Mouse (Mus musculus) erythroblast, embryonic 14.5 days (primary cell): ENCODE data around the gene Kcnn1. TPM values are rescaled to one million over a fixed set of nuclear protein-coding genes. Genes with fewer than 3 reads are reported as not detected.

ENCODE experiments used
- H3K27me3 ChIP-seq: 2 replicates; pipeline ENCODE4 v1.6.1; 2012; ENCODE audit warnings: inconsistent platforms; ENCODE audit not compliant: control insufficient read depth
- H3K36me3 ChIP-seq: 2 replicates; pipeline ENCODE4 v1.6.1; 2012; ENCODE audit warnings: mild to moderate bottlenecking, inconsistent platforms; ENCODE audit not compliant: control insufficient read depth
- H3K4me1 ChIP-seq: 2 replicates; pipeline ENCODE4 v1.6.1; 2012; ENCODE audit warnings: inconsistent platforms; ENCODE audit not compliant: control insufficient read depth
- H3K4me3 ChIP-seq: replicated peaks from 2 replicates; pipeline ENCODE3; 2012; ENCODE audit warnings: moderate library complexity, mild to moderate bottlenecking, inconsistent platforms
- H3K9me3 ChIP-seq: 2 replicates; pipeline ENCODE4 v1.6.1; 2012; ENCODE audit warnings: low read length, inconsistent platforms, mixed read lengths; ENCODE audit not compliant: control insufficient read depth
- GATA1 ChIP-seq: IDR thresholded peaks from 2 replicates; pipeline ENCODE4 v1.6.1; 2012; ENCODE audit warnings: low read length, inconsistent platforms, mixed read lengths
- TAL1 ChIP-seq: IDR thresholded peaks from 3 replicates; pipeline ENCODE4 v1.6.1; 2012; ENCODE audit warnings: low read length, inconsistent platforms, mixed read lengths
- polyA plus RNA-seq: library from polyadenylated mRNA; stranded (reverse); fragments of >175 nt; gene quantifications from 2 replicates; pipeline ENCODE4 v1.2.3, GENCODE M21; 2012

Kcnn1 gene
- polyA plus RNA-seq, 1 experiment = 0.21 TPM

- no peak overlapping the region for H3K4me3 ChIP-seq
- H3K27me3 ChIP-seq = peaks cover 48% of the 10 kb centered on the region
- H3K9me3 ChIP-seq = peaks cover 22% of the 10 kb centered on the region
- peaks cover 38% of the 10 kb centered on the region for H3K36me3 ChIP-seq
- TF ChIP-seq GATA1 (no peak), TAL1 (no peak)
- peaks cover 70% of the 10 kb centered on the region for H3K4me1 ChIP-seq
These were observed 31.3 kb upstream of the Kcnn1 start for GRCm38 (mm10) chr8:70894385-70894720.

DNA sequence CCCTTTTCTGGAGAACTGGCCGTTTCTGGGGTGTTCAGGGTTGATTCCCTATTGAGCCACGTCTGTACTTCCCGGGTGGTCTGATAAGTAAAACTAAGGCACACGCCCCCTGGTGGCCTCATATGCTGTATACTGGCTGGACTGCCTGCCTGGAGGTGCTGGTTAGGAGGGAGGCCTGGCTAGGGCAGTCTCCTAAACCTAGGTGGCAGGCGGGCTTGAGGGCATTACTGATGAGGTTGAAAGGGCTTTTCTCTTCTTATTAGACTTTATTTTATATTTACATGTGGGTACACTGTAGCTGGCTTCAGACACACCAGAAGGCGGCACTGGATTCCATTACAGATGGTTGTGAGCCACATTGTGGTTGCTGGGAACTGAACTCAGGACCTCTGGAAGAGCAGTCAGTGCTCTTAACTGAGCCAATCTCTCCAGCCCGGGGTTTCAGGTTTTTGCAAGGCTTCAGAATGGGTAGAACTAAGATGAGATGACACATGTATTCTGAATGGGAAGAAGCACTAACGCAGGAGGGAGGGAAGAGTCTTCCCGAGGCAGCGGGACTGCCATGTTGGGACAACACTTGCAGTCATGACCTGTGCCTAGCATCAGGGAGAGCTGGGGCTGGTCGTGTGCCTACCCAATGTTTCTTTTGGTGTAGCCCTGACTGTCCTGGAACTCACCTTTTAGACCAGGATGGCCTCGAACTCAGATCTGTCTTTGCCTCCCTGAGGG, 30.8 kb upstream of the Kcnn1 start:
- peaks cover 22% of the 10 kb centered on the region for H3K9me3 ChIP-seq
- peaks cover 53% of the 10 kb centered on the region for H3K27me3 ChIP-seq
- TF ChIP-seq GATA1 (no peak), TAL1 (no peak)
- peaks cover 38% of the 10 kb centered on the region for H3K36me3 ChIP-seq
- peaks cover 67% of the 10 kb centered on the region for H3K4me1 ChIP-seq
- no peak overlapping the region for H3K4me3 ChIP-seq

DNA sequence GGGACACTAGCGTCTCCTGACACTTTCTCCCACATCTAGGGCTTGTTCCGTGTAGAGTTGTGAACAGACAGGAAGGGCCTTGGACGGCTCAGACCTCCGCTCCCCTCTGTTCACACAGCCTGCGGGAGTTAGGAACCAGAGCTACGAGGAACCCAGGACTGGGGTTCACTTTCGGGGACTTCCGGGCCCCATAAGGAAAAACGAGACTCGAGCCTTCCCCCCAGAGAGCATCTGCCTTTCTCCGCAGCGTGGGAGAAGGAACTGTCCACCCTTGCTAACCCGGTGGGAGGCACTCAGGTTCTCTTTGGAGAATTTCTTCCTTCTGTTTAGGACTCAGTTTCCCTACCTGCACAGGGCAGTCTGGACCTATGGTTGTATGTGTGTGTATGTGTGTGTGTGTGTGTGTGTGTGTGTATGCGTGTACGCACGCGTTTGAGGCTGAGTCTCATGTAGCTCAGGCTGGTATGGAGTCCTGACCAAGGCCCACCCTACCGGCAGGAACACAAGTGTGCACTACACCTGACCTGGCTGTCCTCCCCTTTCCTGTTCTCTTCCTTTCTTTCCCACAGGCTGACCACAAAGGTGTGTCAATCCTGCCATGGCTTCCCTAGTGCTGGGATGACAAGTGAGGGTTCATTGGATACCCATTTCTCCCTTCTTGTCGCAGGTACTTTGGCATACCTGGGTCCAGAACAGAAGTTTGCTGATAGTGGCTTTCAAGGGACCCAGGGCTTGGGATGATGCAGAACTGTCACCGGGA, 30.0 kb upstream of the Kcnn1 start:
- Histone ChIP-seq H3K4me3 (no peak overlapping the region), H3K27me3 (peaks cover 61% of the 10 kb centered on the region), H3K9me3 (peaks cover 22% of the 10 kb centered on the region), H3K36me3 (peaks cover 38% of the 10 kb centered on the region), H3K4me1 (peaks cover 63% of the 10 kb centered on the region)
- no peak for TF ChIP-seq TAL1
- no peak for TF ChIP-seq GATA1

DNA sequence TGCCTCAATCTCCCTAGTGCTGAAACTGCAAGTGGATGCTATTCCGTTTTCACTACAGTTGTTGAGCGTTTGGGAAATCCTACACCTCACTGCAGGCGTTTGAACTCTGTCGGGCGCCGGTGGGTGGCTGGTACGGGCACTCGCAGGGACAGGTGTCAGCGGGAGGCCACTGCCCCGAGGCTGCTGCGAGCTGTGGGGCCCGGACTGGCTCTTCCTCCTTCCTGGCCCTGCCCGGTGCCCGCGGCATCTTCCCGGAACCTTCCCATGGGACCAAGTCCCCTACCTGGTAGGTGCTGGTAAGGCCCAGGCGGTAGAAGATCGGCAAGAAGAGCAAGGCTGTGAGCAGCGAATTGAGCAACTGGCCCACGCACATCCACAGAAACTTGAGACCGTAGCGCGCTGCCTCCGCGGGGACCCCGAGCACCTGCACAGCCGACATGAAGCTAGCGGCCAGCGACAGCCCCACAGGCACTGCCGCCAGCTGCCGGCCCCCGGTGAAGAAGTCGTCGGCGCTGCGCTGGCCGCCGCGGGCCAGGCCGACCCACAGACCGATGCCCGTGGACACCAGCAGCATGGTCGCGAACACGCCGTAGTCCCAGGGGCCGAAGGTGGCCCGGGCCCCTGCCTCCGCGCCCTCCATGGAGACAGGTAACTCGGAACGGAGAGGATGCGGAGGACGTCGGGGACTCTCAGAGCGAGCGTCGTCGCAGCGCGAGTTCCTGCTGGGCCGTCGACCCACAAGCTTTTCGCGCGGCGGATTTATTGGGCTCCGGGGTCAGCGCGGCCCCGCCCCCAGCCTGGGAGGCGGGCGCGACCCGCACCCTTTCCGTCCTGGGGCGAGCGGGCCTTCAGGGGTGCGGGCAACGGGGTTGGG, 29.2 kb upstream of the Kcnn1 start, which contains the start of gene Slc5a5:
TSS of gene Slc5a5 (minus strand) at position 736 of the 874 bp plus-strand sequence.
- Histone ChIP-seq H3K9me3 (peaks cover 22% of the 10 kb centered on the region), H3K4me1 (peaks cover 66% of the 10 kb centered on the region), H3K27me3 (peaks cover 68% of the 10 kb centered on the region), H3K4me3 (no peak within 1 kb of the TSS), H3K36me3 (peaks cover 38% of the 10 kb centered on the region)
- TF ChIP-seq GATA1 (no peak), TAL1 (no peak)

- Histone ChIP-seq H3K4me3 (no peak overlapping the region), H3K27me3 (peaks cover 76% of the 10 kb centered on the region), H3K36me3 (peaks cover 35% of the 10 kb centered on the region), H3K4me1 (peaks cover 63% of the 10 kb centered on the region), H3K9me3 (peaks cover 22% of the 10 kb centered on the region)
- no peak for TF ChIP-seq TAL1
- TF ChIP-seq GATA1 = no peak
These were observed 28.3 kb upstream of the Kcnn1 start for GRCm38 (mm10) chr8:70891356-70891755.

- peaks cover 28% of the 10 kb centered on the region for H3K36me3 ChIP-seq
- H3K9me3 ChIP-seq = peaks cover 22% of the 10 kb centered on the region
- peaks cover 83% of the 10 kb centered on the region for H3K27me3 ChIP-seq
- no peak for TF ChIP-seq GATA1
- TF ChIP-seq TAL1 = no peak
- H3K4me3 ChIP-seq = no peak overlapping the region
- H3K4me1 ChIP-seq = peaks cover 56% of the 10 kb centered on the region
These were observed 27.6 kb upstream of the Kcnn1 start for GRCm38 (mm10) chr8:70890656-70891055.

DNA sequence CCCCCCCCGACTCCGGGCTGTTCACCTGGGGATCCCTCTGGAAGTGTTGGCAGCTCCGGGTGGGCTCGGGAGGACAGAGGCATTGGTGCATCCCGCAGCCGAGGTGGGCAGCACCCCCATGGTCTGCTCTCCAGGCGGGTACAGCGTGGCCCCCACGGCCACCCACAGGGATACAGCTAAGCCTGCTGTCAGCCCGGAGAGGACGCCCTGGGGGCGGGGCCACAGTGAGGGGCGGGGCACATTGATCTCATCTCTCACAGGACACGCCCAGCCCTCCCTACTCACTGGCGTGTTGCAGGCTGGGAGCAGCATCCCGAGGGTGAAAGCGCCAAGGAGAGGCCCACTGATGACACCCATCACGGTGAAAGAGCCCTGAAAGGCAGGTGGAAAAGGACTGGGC, 24.6 kb upstream of the Kcnn1 start:
- peaks cover 19% of the 10 kb centered on the region for H3K9me3 ChIP-seq
- no peak overlapping the region for H3K4me3 ChIP-seq
- peaks cover 31% of the 10 kb centered on the region for H3K4me1 ChIP-seq
- H3K36me3 ChIP-seq = no peaks in the 10 kb centered on the region; the same call in 1 of the 2 replicates
- peaks cover 86% of the 10 kb centered on the region for H3K27me3 ChIP-seq
- TF ChIP-seq GATA1 (no peak), TAL1 (no peak)

DNA sequence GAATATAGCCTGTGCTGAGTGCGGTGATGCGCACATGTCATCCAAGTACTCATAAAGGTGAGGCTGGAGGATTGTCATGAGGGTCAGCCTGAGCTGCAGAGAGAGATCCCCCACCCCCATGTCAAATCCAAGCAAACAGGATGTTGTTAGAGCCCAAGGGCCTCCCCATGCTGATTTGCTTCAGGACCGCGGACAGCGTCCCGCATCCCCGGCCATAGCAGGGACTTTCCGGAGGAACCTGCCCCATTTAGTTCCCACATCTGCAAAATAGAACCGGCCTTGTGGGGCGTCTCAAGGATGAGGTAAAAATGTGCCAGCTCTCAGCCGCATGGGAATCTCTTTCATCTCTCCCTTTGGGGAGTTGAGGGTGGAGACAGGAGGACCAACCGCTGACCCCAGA, 22.6 kb upstream of the Kcnn1 start:
- peaks cover 11% of the 10 kb centered on the region for H3K4me1 ChIP-seq
- H3K9me3 ChIP-seq = no peaks in the 10 kb centered on the region; the same call in 1 of the 2 replicates
- H3K27me3 ChIP-seq = peaks cover 76% of the 10 kb centered on the region
- H3K36me3 ChIP-seq = no peaks in the 10 kb centered on the region
- TF ChIP-seq TAL1 (no peak), GATA1 (no peak)
- H3K4me3 ChIP-seq = no peak overlapping the region

DNA sequence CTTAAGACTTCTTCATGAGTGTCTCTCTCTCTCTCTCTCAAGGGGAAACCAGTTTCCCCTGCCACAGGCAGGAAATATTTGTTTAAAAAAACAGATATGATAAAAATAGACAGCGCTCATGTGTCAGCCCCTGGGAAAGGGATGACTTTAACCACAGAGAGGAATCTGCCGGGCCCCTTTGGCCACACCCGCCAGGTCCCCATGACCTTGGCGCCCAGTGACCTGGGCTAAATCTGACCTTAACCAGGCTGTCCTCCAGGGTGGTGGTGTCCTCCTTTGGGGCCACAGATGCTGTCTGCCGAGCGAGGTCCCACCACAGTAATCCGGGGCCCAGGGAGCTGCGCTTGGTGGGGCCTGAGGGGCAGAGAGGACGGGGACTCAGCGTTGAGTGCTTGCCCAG, 21.6 kb upstream of the Kcnn1 start:
- Histone ChIP-seq H3K4me1 (peaks cover 11% of the 10 kb centered on the region), H3K36me3 (no peaks in the 10 kb centered on the region), H3K9me3 (no peaks in the 10 kb centered on the region), H3K4me3 (no peak overlapping the region), H3K27me3 (peaks cover 76% of the 10 kb centered on the region)
- TF ChIP-seq GATA1 (no peak), TAL1 (no peak)
